Mouse (Mus musculus) c-Kit-negative CD71-positive TER-119-positive erythroid progenitor cells, embryonic 14.5 days (primary cell): Measurements from ENCODE around the gene Chrm1.

Experiments used
- DNase-seq: peaks from one replicate; pipeline ENCODE4 v3.0.0-alpha.2; 2013; ENCODE audit warnings: low read depth, low spot score

Gene Chrm1

DNA sequence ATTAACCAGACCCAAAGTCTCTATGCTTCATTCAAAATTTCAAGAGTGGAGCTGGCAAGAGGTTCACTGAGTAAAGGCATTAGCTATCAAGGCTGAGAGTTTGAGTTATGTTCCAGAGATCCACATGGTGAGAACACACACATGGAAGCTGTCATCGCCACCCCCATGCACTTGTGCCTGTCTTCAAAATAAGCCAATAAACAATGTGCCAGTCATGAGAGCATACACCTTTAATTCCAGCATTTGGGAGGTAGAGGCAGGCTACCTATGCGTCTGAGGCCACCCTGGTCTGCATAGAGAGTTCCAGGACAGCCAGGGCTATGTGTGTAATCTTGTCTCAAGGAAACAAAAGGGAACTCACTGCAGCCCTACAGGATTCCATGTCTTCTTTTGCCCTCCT, 20.0 kb downstream of the Chrm1 start:
- no peak for DNase-seq

DNA sequence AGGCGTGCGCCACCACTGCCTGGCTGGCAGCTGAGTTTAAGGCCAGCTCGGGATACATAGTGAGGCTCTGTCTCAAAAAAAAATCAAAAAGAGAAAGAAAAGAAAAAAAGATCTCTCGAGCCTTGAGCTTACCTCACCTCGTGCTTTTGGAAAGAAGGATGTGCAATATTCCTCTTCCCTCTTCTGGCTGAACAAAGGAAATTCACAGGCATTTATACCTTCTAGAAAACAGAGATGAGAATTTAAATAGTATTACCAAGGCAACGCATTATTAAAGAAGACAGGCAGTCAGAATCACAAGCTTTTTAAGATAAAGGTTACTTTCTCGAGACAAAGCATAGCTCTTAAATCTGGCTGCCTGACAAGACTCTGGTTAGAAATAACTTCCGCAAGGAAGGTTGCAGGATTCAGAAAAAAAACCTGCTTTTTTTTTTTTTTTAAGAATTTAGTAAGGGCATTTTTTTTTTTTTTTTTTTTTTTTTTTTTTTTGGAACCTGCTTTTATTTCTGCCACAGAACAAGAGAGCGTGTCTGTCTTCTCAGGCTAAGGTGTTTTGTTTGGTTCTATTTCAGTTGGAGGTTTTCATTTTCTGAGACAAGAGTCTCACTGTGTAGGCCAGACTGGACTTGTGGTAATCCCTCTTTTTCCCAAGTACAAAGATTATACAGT, 28.4 kb downstream of the Chrm1 start:
- DNase-seq: no peak

DNA sequence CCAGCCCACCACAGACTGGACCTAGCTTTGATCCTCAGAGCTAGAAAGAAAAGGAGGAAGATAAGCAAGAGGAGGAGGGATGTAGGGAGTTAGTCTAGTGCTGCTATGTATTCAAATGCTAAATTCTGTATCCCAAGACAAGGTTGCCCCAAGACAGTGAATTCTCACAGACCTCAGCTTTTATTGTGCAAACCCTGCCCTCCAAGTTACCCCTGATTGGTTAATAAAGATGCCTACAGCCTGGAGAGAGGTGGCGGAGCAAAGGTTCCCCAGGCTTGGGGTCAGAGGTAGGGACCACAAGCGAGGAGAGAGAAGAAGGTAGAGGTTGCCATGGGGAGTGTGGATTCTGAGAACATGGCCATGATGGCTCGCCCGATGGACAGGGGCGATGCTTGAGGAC, 29.2 kb downstream of the Chrm1 start:
- no peak for DNase-seq

- DNase-seq: no peak
Measured at GRCm38 (mm10) chr19:8695330-8695729, 31.7 kb downstream of the Chrm1 start.

GRCm38 (mm10) chr19:8699652-8700051, 36.1 kb downstream of the Chrm1 start:
- no peak for DNase-seq

DNA sequence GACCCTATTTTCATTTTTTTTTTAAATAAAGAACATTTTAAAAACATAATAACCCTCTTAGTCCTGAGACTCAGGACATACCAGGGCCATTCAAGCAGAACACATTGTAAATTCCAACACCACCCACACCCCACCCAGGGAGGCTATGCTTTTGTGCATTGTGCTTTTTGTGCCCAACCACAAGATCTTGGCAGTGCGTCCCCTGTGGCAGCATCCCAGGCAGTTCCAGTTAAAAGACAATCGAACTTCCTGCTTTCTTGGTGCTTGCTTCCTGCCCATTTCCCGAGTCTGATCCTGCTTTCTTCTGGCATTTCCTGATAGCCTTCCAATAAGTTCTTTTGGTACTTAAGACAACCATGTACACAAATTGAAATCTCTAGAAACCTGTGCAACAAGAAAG, 38.9 kb downstream of the Chrm1 start:
- DNase-seq: no peak

DNA sequence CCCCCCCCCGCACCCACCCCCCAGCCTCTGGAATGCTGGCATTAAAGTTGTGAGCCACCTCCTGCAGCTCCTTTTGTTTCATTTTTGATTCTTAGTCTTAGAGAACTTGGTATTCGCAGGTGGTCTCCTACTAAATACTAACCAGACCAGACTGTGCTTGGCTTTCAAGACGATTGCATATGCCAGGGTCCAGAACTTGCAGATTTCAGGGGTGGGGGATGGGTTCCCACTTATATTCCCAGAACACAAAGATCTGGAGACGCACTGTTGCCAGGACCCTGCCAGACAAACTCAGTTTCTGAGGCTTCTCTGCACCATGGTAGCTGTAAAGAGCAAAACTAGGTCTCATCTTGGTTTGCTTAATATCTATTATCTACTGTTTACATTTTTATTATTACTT, 40.0 kb downstream of the Chrm1 start:
- DNase-seq: no peak

DNA sequence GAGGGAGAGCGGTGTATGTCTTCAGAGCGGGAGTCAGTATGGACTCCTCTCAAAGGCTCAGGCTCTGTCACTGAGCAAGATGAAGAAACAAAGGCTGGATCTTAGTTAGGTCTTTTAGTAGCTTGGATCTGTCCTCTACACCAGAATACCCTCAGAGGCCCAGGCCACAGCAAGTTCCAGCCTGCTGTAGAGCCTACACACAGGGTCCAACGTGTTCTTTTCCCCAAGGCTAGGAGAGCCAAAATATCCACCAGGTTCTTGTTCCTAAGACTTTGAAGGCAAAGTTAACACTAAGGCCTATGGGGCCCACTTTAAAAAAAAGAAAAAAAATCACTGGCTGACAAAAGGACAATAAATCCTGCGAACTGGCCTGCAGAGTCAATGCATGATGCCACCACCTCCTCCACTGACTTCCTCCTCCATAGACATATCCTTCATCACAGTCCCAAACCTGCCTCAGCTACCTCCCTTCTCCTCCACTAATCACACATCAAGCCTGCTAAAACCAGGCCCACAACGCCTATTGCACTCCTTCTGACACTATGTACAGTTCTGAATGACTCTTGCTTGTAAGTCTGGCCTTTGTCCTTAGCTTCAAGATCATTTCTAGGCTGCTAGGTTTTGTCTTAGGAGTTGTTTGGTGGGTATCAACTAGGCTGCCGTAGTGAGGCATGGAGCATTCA, 41.6 kb downstream of the Chrm1 start:
- no peak for DNase-seq

DNA sequence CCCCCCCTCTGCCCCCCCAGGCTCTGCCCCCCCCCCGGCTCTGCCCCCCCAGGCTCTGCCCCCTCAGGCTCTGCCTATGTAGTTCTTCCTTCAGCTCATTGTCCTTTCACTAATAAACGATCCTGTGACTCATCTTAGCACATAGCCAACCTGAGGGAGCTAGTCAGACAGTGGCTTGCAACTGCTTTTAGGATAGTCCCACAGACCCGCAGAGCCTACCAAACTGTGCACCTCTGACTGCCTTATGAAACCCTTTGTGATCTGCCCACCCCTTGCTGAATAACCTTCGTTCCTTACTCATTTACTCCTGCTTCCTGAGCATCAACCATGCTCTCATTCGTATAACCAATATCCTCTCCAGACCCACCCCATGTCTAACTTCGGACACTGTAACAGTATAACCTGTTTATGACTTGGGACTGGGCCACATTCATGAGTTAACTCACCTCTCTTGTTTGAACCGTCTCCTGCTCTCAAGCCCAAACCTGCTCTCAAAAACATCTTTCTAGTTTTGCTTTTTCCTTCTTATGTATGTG, 42.6 kb downstream of the Chrm1 start:
- no peak for DNase-seq

GRCm38 (mm10) chr19:8706930-8707329, 43.3 kb downstream of the Chrm1 start:
- DNase-seq: no peak

DNA sequence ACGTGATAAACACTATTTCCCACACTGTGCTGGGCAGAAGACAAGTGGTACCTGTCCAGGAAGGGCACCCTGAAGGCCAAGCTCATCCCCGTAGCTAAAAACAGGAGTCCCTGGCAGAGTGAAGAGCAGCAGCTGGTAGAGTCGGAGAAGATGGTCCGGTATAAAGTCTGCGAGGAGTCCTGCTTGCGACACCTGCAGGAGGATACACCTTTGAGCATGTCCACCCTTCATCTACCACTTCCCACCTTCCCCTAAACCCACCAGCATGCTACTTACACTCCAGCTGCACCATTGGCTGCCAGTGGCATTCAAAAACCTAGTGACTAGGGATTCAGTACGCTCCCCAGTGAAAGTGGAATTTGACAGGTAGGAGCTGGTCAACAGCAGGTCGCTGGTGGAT, 45.4 kb downstream of the Chrm1 start:
- DNase-seq: no peak

GRCm38 (mm10) chr19:8710057-8710456, 46.5 kb downstream of the Chrm1 start:
- no peak for DNase-seq

- no peak for DNase-seq
Measured at GRCm38 (mm10) chr19:8711506-8711905, 47.9 kb downstream of the Chrm1 start.

- DNase-seq: no peak
Measured at GRCm38 (mm10) chr19:8711949-8712869, 48.6 kb downstream of the Chrm1 start.

- peak; percentile 74 for DNase-seq
Measured at GRCm38 (mm10) chr19:8712870-8713305, 49.3 kb downstream of the Chrm1 start.

- DNase-seq: peak; percentile 84
Measured at GRCm38 (mm10) chr19:8713306-8713996, 49.9 kb downstream of the Chrm1 start.

DNA sequence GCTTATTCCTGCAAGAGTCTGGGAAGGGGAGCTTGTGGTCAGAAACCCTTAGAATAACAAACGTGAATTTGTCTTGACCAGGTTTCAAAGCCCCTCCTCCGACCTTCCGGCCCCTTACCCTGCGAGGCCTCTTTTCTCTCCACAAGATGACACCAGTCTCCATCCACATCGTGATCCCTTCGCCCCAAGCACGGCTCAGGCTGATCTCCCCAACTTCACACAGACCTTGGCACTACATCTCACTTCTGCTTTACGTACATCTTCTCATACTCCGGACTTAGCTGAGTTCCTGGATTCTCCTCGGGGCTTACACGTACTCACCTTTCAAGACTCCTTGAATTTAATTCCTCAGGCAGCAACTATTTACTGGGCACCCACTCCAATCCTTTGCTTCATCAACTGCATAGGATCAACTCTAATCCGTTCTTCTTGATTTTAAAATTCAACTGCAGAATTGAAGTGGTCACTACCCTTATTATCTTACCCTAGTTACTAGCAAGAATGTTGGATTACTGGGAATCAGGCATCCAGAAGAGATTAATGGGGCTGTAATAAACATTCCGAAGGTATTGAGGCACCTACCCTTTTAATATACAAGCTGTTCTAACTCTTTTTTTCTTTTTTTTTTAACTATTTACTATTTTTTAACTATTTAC, 50.5 kb downstream of the Chrm1 start:
- DNase-seq: no peak

GRCm38 (mm10) chr19:8714653-8715481, 51.3 kb downstream of the Chrm1 start:
- peak; percentile 93 for DNase-seq

DNA sequence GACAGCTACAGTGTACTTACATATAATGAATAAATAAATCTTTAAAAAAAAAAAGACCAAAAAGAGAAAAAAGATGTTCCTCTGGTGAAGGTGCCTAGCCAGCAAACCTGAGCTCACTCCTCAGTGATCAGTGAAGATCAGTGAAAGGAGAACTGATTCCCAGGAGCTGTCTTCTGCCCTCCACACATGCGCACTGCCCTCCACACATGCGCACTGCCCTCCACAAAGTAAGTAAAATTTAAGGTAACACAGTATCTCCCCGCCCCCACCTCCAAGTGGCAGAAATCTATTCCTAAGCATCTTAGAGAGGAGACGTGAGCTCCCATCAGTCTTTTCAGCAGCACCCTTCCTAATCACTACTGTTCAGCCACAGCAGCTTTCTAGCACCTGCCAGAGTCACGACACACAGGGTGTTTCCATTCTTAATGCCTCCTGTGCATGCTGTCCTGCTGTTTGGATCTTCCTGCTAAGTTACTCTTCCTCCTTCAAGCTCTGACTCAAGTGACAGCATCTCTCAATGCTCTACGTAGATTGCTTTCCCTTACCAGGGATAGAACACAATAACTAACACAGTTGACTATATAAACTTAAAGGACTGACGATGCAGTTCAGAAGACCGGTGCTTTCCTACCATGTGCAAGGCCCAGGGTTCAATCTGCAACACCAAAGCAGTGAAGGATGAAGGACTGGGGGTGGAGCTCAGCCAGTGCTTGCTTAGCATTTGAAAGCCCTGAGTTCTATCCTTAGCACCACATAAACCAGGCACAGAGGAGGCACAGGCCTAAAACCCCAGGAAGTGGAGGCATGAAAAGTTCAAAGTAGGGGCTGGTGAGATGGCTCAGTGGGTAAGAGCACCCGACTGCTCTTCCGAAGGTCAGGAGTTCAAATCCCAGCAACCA, 52.5 kb downstream of the Chrm1 start:
- no peak for DNase-seq
